Mouse (Mus musculus) heart, postnatal 10 days (tissue): ENCODE measurements around the gene Icosl. TPM values are rescaled to one million over a fixed set of nuclear protein-coding genes. Genes with fewer than 3 reads are reported as not detected.
A peak's percentile ranks its signal among the peaks of the same experiment; 100 is the strongest.
"Not testable (repeated sequence)": the region's sequence is repeated elsewhere in the genome, so short reads cannot be mapped to it uniquely, and the experiment has no call there.

ENCODE experiments used
- DNase-seq, 2 experiments: peaks; one replicate each; pipeline ENCODE4 v3.0.0; 2021
- intact Hi-C: fragments of 180-260 bp; cut with DNase I; formaldehyde crosslinking; loops from one replicate; pipeline ENCODE4 v1.15.1; 2025
- total RNA-seq, 2 experiments: library from RNA; stranded (reverse); gene quantifications; 2 replicates each; pipeline ENCODE4 v1.2.3; 2021

Icosl gene
- total RNA-seq, 2 experiments from 2014 or later = 4.4 to 5.4 TPM

GRCm38 (mm10) chr10:78104555-78105490 lies 35.7 kb downstream of the Icosl start:
- intact Hi-C loops = no loop called here
- DNase-seq = no peak

DNA sequence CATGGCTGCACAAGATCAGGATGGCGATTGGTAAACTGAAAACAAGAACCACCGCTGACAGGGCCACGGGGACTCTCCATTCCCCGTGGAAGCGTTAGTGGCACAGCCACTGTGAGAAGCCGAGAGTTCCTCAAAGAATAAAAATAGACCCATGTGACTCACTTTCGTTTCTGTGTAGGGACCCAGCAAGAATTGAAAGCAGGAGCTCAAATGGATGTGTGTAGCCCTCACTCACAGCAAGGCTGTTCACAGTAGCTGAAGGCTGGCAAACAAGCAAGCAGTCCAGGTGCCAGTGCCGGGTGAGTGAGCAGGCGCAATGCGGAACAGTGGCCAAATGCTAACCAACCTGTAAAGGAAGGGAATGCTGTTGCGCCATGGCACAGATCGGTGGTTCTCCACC lies 36.4 kb downstream of the Icosl start:
- intact Hi-C loops = no loop called here
- DNase-seq = no peak

- no peak for DNase-seq
- intact Hi-C loops = no loop called here
These were observed 45.5 kb downstream of the Icosl start for GRCm38 (mm10) chr10:78114521-78115092.

DNA sequence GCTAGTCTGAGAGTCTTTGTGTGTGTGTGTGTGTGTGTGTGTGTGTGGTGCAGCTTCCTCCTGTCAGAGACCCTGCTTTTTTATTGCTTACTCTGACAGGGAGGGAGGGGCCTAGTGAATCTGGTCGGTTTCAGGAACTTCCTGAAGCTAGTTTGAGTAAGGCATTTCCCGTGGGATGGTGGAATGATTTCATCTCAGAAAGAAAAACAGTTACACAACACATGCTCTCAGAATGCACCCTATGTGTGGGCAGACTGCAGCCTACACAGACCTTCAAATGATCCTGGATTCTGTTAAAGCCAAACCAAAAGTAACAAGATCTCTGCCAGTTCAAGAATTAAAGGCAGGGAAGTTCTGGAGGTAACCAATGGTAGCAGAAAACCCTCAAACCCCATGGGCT lies 46.1 kb downstream of the Icosl start:
- intact Hi-C loops = no loop called here
- no peak for DNase-seq

DNA sequence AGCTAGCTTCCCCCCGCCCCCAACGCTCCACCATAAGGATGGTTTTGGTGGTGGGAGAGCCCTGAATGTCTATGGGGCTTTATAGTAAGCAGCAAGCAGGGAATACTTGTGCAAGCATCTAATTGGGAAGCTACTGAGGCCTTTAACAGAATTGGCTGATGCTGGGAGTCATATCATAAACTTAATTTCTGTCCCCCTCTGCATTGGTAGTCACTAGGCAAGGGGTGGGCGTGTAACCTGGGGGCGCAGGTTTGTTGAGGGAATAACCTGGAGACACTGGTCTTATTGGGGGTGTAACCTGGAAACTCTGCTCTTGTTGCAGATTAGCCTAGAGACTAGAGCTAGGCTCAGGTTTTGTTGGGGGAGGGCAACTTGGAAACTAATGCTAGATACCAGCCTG lies 50.3 kb downstream of the Icosl start:
- intact Hi-C loops = no loop called here

GRCm38 (mm10) chr10:78124137-78124536 lies 55.0 kb downstream of the Icosl start:
- intact Hi-C loops = not testable (repeated sequence)
- peak; percentile 32 to 43 for DNase-seq

More for the DNA sequence above, 50.3 kb downstream of the Icosl start:
- no peak for DNase-seq

DNA sequence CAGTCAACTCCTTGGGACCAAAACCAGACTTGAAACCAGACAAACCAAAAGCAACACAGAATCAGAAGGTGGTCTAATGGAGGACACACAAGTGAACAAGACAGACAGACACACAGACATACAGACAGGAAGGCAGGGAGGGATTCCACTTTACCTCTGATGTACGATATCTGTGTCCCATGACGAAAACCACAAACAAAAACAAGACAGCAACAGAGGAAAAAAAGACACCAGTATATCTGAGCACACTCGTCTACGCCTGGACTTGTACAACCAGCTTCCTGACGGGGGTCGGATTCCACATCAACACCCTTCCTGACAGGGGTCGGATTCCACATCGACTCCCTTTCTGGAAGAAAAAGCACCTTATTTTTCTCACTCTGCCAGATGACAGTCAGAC lies 56.0 kb downstream of the Icosl start:
- DNase-seq, intact Hi-C loops: not testable (repeated sequence)

- DNase-seq = no peak
- intact Hi-C loops = no loop called here
These were observed 57.2 kb downstream of the Icosl start for GRCm38 (mm10) chr10:78126311-78126710.

- DNase-seq = peak in 1 of 2 experiments; percentile 19
- intact Hi-C loops = no loop called here
These were observed 58.2 kb downstream of the Icosl start for GRCm38 (mm10) chr10:78127046-78127870.

- no peak for DNase-seq
- intact Hi-C loops = no loop called here
These were observed 58.8 kb downstream of the Icosl start for GRCm38 (mm10) chr10:78127931-78128330.

DNA sequence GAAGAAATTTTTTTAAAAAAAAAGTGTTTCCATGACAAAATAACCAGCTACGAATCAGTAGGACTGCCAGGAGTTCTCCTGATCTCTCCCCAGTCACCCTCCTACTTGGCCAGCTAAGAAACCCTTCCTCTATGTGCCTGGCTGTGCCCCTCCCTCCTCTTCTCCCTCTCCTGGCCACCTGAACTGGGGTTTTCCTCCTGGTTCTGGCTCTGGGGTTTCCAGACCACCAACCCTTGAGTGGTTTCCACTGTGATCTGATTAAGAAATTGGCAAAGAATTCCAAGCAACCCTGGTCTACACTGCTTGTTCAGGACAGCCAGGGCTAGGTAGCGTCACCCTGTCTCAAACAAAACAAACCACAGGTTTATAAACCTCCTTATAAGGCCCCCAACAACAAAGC lies 59.5 kb downstream of the Icosl start:
- DNase-seq = no peak

GRCm38 (mm10) chr10:78129423-78129822 lies 60.3 kb downstream of the Icosl start:
- DNase-seq = peak; percentile 58 to 71
- intact Hi-C loops = no loop called here

More for the DNA sequence above, 59.5 kb downstream of the Icosl start:
- intact Hi-C loops = no loop called here

DNA sequence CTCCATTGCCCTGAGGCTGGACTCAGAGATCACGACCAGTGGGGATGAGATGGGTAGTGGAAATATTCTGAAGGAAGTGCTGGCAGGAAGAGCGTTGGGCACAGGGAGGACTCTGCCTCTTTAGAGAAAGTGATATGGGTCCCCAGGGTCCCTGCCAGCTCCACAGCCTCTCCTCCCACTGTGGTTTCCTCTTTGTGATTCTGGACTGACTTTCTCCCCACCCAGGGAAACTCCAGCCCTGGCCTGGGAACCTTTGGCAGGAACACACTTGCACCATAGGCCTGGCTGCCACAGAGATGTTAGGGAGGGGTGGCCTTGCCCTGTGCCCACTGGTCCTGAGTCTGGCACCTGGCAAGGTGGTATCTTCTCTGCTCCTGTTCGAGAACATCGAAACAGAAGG lies 60.9 kb downstream of the Icosl start:
- intact Hi-C loops = no loop called here
- DNase-seq = no peak

Other genes starting within 250 kb of the Icosl start
- gene Krtap10-4, start 242.2 kb upstream of the Icosl start, total RNA-seq = not detected
- not detected for gene Krtap10-10, start 233.4 kb upstream of the Icosl start, total RNA-seq
- not detected for gene Gm36176, start 222.5 kb upstream of the Icosl start, total RNA-seq
- gene Gm10318, start 216.4 kb upstream of the Icosl start, total RNA-seq = not detected
- gene Gm3285, start 207.3 kb upstream of the Icosl start, total RNA-seq = not detected
- gene Lrrc3, start 166.8 kb upstream of the Icosl start, total RNA-seq = 1 to 10 TPM; 1.3 to 1.9 TPM
- gene Trpm2, start 98.7 kb upstream of the Icosl start, total RNA-seq = under 1 TPM; 0.14 to 0.40 TPM
- gene 1810043G02Rik, start 90.8 kb upstream of the Icosl start, total RNA-seq = 1 to 10 TPM; 7.9 to 9.3 TPM
- 100 to 1,000 TPM; 108 to 119 TPM for gene Pfkl, start 59.2 kb upstream of the Icosl start, total RNA-seq
- gene Dnmt3l, start 27.4 kb upstream of the Icosl start, total RNA-seq = not detected
- not detected for gene Aire, start 25.7 kb upstream of the Icosl start, total RNA-seq
- gene D10Jhu81e, start 100.5 kb downstream of the Icosl start, total RNA-seq = 100 to 1,000 TPM; 279 to 284 TPM
- 10 to 100 TPM in 1 of 2 experiments, 1 to 10 TPM in 1; 9.8 to 10.8 TPM for gene Pwp2, start 115.8 kb downstream of the Icosl start, total RNA-seq
- gene Trappc10, start 175.3 kb downstream of the Icosl start, total RNA-seq = 10 to 100 TPM; 37.9 to 38.1 TPM